Mouse (Mus musculus) erythroblast, embryonic 14.5 days (primary cell): ENCODE data around the gene Slc25a39.

Experiments used
- GATA1 ChIP-seq: IDR thresholded peaks from 2 replicates; pipeline ENCODE4 v1.6.1; 2012; ENCODE audit warnings: low read length, inconsistent platforms, mixed read lengths
- TAL1 ChIP-seq: IDR thresholded peaks from 3 replicates; pipeline ENCODE4 v1.6.1; 2012; ENCODE audit warnings: low read length, inconsistent platforms, mixed read lengths

GRCm38 (mm10) chr11:102411061-102411460, 3.3 kb upstream of the Slc25a39 start:
- no peak for TF ChIP-seq TAL1
- no peak for TF ChIP-seq GATA1
